Mouse (Mus musculus) small intestine, adult 2 months (tissue): ENCODE results near the gene Ddr2.

ENCODE experiments used
- CTCF ChIP-seq: fragments of 200-500 bp; IDR thresholded peaks from 2 replicates; pipeline ENCODE4 v1.5.1; 2012; ENCODE audit warnings: low read depth, mild to moderate bottlenecking, control low read depth, inconsistent platforms, low read length, moderate library complexity, mixed read lengths; ENCODE audit not compliant: insufficient replicate concordance, insufficient read length; ENCODE audit errors: extremely low read depth
- POLR2A ChIP-seq: fragments of 200-500 bp; IDR thresholded peaks from 2 replicates; pipeline ENCODE4 v1.6.1; 2012; ENCODE audit warnings: low read depth, mild to moderate bottlenecking, control low read depth, inconsistent platforms, low read length, moderate library complexity

DNA sequence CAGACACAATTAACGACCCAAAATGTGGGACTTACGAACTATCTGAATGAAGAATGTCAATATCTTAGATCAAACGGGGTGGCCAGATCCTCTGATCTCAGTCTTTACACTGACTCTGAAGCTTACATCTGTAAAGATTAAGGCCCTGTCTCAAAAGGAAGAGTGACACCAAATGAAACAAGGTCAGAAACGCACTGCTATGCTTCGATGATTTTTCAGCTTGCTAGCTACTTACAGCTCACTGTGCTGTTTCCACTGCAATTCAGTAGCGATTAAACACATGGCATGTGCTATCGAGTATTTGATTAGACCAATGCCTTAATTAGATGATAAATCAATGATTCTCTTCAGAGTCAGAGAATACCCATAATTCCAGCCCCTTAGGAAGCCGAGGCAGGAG lies 43.4 kb upstream of the Ddr2 start:
- TF ChIP-seq POLR2A (no peak), CTCF (no peak)
